Mouse (Mus musculus) midbrain, embryonic 16.5 days (tissue): ENCODE data around the gene Lpcat1. TPM values are rescaled to one million over a fixed set of nuclear protein-coding genes. Genes with fewer than 3 reads are reported as not detected.

Experiments used
- ATAC-seq: fragments of 200-750 bp; cut with Nextera tagmentation; 2 replicates; pipeline ENCODE4 v1.8.0; 2017; ENCODE audit warnings: moderate TSS enrichment
- H3K27ac ChIP-seq: fragments of 300-500 bp; sonication (generic); 2 replicates; pipeline ENCODE4 v1.5.1; 2014; ENCODE audit warnings: mild to moderate bottlenecking, low read length, mixed read lengths
- H3K27me3 ChIP-seq: fragments of 300-500 bp; sonication (generic); 2 replicates; pipeline ENCODE4 v1.6.1; 2014; ENCODE audit warnings: low read depth, low read length, mixed read lengths; ENCODE audit not compliant: control insufficient read depth, insufficient read depth
- H3K36me3 ChIP-seq: fragments of 300-500 bp; sonication (generic); 2 replicates; pipeline ENCODE4 v1.6.1; 2014; ENCODE audit warnings: mild to moderate bottlenecking, low read length, moderate library complexity, mixed read lengths; ENCODE audit not compliant: control insufficient read depth, insufficient read depth
- H3K4me1 ChIP-seq: fragments of 300-500 bp; sonication (generic); 2 replicates; pipeline ENCODE4 v1.6.1; 2014; ENCODE audit warnings: mild to moderate bottlenecking, low read length, mixed read lengths; ENCODE audit not compliant: control insufficient read depth, insufficient read depth
- H3K4me2 ChIP-seq: fragments of 300-500 bp; sonication (generic); 2 replicates; pipeline ENCODE4 v1.6.1; 2014; ENCODE audit warnings: mild to moderate bottlenecking, low read length, mixed read lengths
- H3K4me3 ChIP-seq: fragments of 300-500 bp; sonication (generic); 2 replicates; pipeline ENCODE4 v1.5.1; 2014; ENCODE audit warnings: low read depth, mild to moderate bottlenecking, low read length, moderate library complexity, mixed read lengths
- H3K9ac ChIP-seq: fragments of 300-500 bp; sonication (generic); 2 replicates; pipeline ENCODE4 v1.6.1; 2014; ENCODE audit warnings: low read depth, low read length, mixed read lengths
- H3K9me3 ChIP-seq: fragments of 300-500 bp; sonication (generic); replicated peaks from 2 replicates; pipeline ENCODE4 v1.6.1; 2014; ENCODE audit warnings: mild to moderate bottlenecking, low read length, mixed read lengths; ENCODE audit not compliant: control insufficient read depth, poor library complexity, severe bottlenecking
- WGBS: fragments of 180-500 bp; shearing (Covaris S2); extraction: QIAGEN DNeasy Blood & Tissue Kit; methylation state at CpG from one replicate; pipeline ENCODE4 v1.1.7; 2014; 5-methylcytosine and 5-hydroxymethylcytosine counted together
- polyA plus RNA-seq: library from polyadenylated mRNA; unstranded; fragments of >200 nt; fragmentation: Nextera tagmentation; extraction: Ambion mirVana; gene quantifications from 2 replicates; pipeline ENCODE4 v1.2.1, GENCODE M21; 2015

Gene Lpcat1
- polyA plus RNA-seq, 1 experiment from 2014 or later = 78.3 TPM

- Histone ChIP-seq H3K27ac (no peak overlapping the region), H3K9ac (peak overlapping the region; percentile 95; the same call in 1 of the 2 replicates), H3K4me1 (peaks cover 21% of the 10 kb centered on the region), H3K4me3 (no peak overlapping the region; the same call in 1 of the 2 replicates), H3K36me3 (no peaks in the 10 kb centered on the region), H3K9me3 (no peaks in the 10 kb centered on the region), H3K4me2 (peak overlapping the region; percentile 98), H3K27me3 (no peaks in the 10 kb centered on the region)
- WGBS = 53% methylated on average over 3 of the region's 3 CpGs
- no peak for ATAC-seq
Observed at GRCm38 (mm10) chr13:73468834-73469233, 1.8 kb downstream of the Lpcat1 start.

- WGBS = 54% methylated on average over 9 of the region's 9 CpGs
- H3K9ac ChIP-seq = no peak overlapping the region
- H3K4me2 ChIP-seq = peak overlapping the region; percentile 98; the same call in 1 of the 2 replicates
- H3K27me3 ChIP-seq = no peaks in the 10 kb centered on the region
- no peak for ATAC-seq
- H3K36me3 ChIP-seq = no peaks in the 10 kb centered on the region
- H3K4me1 ChIP-seq = peaks cover 21% of the 10 kb centered on the region
- no peak overlapping the region for H3K4me3 ChIP-seq
- no peaks in the 10 kb centered on the region for H3K9me3 ChIP-seq
- no peak overlapping the region for H3K27ac ChIP-seq
Observed at GRCm38 (mm10) chr13:73469257-73469967, 2.4 kb downstream of the Lpcat1 start.

- ATAC-seq = no peak
- Histone ChIP-seq H3K9me3 (no peaks in the 10 kb centered on the region), H3K9ac (no peak overlapping the region), H3K27ac (no peak overlapping the region), H3K4me1 (peaks cover 21% of the 10 kb centered on the region), H3K4me3 (no peak overlapping the region), H3K4me2 (no peak overlapping the region), H3K36me3 (no peaks in the 10 kb centered on the region), H3K27me3 (no peaks in the 10 kb centered on the region)
- WGBS = 78% methylated on average over 3 of the region's 3 CpGs
Observed at GRCm38 (mm10) chr13:73472481-73472880, 5.5 kb downstream of the Lpcat1 start.

- Histone ChIP-seq H3K4me2 (no peak overlapping the region), H3K4me1 (peaks cover 11% of the 10 kb centered on the region), H3K9ac (no peak overlapping the region), H3K4me3 (no peak overlapping the region), H3K27me3 (no peaks in the 10 kb centered on the region), H3K9me3 (no peaks in the 10 kb centered on the region), H3K27ac (no peak overlapping the region), H3K36me3 (no peaks in the 10 kb centered on the region)
- ATAC-seq = no peak
- 93% methylated on average over 2 of the region's 2 CpGs for WGBS
Observed at GRCm38 (mm10) chr13:73473746-73474145, 6.7 kb downstream of the Lpcat1 start.

- Histone ChIP-seq H3K9ac (no peak overlapping the region), H3K27me3 (no peaks in the 10 kb centered on the region), H3K4me1 (peaks cover 7% of the 10 kb centered on the region), H3K36me3 (no peaks in the 10 kb centered on the region), H3K4me3 (no peak overlapping the region), H3K9me3 (no peaks in the 10 kb centered on the region), H3K27ac (no peak overlapping the region), H3K4me2 (no peak overlapping the region)
- no peak for ATAC-seq
- WGBS = 87% methylated on average over 6 of the region's 6 CpGs
Observed at GRCm38 (mm10) chr13:73474163-73474562, 7.2 kb downstream of the Lpcat1 start.

- WGBS = 95% methylated on average over 12 of the region's 12 CpGs
Observed at GRCm38 (mm10) chr13:73475058-73475980, 8.3 kb downstream of the Lpcat1 start.

GRCm38 (mm10) chr13:73476259-73476658, 9.3 kb downstream of the Lpcat1 start:
- Histone ChIP-seq H3K27ac (no peak overlapping the region), H3K36me3 (no peaks in the 10 kb centered on the region), H3K4me2 (no peak overlapping the region), H3K4me3 (no peak overlapping the region), H3K9me3 (no peaks in the 10 kb centered on the region), H3K4me1 (no peaks in the 10 kb centered on the region), H3K9ac (no peak overlapping the region), H3K27me3 (no peaks in the 10 kb centered on the region)
- 94% methylated on average over 5 of the region's 5 CpGs for WGBS
- ATAC-seq = no peak

More at GRCm38 (mm10) chr13:73475058-73475980, 8.3 kb downstream of the Lpcat1 start:
- Histone ChIP-seq H3K4me3 (no peak overlapping the region), H3K4me1 (no peaks in the 10 kb centered on the region; the same call in 1 of the 2 replicates), H3K9ac (no peak overlapping the region), H3K27ac (no peak overlapping the region), H3K9me3 (no peaks in the 10 kb centered on the region), H3K27me3 (no peaks in the 10 kb centered on the region), H3K4me2 (no peak overlapping the region), H3K36me3 (no peaks in the 10 kb centered on the region)
- ATAC-seq = no peak

GRCm38 (mm10) chr13:73476796-73477195, 9.8 kb downstream of the Lpcat1 start:
- Histone ChIP-seq H3K27ac (no peak overlapping the region), H3K9me3 (no peaks in the 10 kb centered on the region), H3K4me1 (no peaks in the 10 kb centered on the region), H3K4me3 (no peak overlapping the region), H3K27me3 (no peaks in the 10 kb centered on the region), H3K9ac (no peak overlapping the region), H3K4me2 (no peak overlapping the region), H3K36me3 (no peaks in the 10 kb centered on the region)
- ATAC-seq = no peak
- 95% methylated on average over 8 of the region's 8 CpGs for WGBS

- no peak for ATAC-seq
- H3K4me1 ChIP-seq = no peaks in the 10 kb centered on the region
- 89% methylated on average over 2 of the region's 2 CpGs for WGBS
- H3K27ac ChIP-seq = no peak overlapping the region
- no peak overlapping the region for H3K9ac ChIP-seq
- no peak overlapping the region for H3K4me2 ChIP-seq
- no peaks in the 10 kb centered on the region for H3K27me3 ChIP-seq
- no peaks in the 10 kb centered on the region for H3K36me3 ChIP-seq
- no peaks in the 10 kb centered on the region for H3K9me3 ChIP-seq
- no peak overlapping the region for H3K4me3 ChIP-seq
Observed at GRCm38 (mm10) chr13:73477841-73478240, 10.8 kb downstream of the Lpcat1 start.
